In genomic region chr4:136123111-136123791, GRCm38 (mm10) we compare ENCODE assay signal across 11 mouse cellular contexts. TPM values are rescaled to one million over a fixed set of nuclear protein-coding genes. Genes with fewer than 3 reads are reported as not detected.
DNase-seq lines count a peak whose midpoint lies in the region; ATAC-seq and TF ChIP-seq lines count a peak whose summit lies in the region.
"Had no signal": no experiment of that assay in that cellular context is flagged by ENCODE, and none has a peak within 500 bp of the region (broad histone marks: within the 10 kb centered on the region; RNA-seq: fewer than 3 reads in every experiment).

No protein-coding gene starts in this region.

- no peak overlapping the region for H3K4me3 ChIP-seq in liver, postnatal 0 days (ENCODE audit: low read depth, low read length)
- no peak overlapping the region for H3K4me3 ChIP-seq in heart, embryonic 11.5 days (ENCODE audit: low read depth, low read length)
- H3K4me3 ChIP-seq: neural tube, embryonic 13.5 days had no signal

- H3K9ac ChIP-seq in liver, postnatal 0 days (replicated peaks), result no peak overlapping the region
- no peak overlapping the region for H3K9ac ChIP-seq in heart, embryonic 11.5 days (ENCODE audit: low read depth, low read length)
- H3K9ac ChIP-seq: neural tube, embryonic 13.5 days had no signal

- H3K27me3 ChIP-seq in liver, postnatal 0 days (ENCODE audit: insufficient read depth, low read length), result 0 out of 2 replicates have a peak, but pooled peaks cover 6% of the 10 kb centered on the region
- no peaks in the 10 kb centered on the region for H3K27me3 ChIP-seq in heart, embryonic 11.5 days (ENCODE audit: control insufficient read depth, insufficient read depth, low read length)
- H3K27me3 ChIP-seq: neural tube, embryonic 13.5 days had no signal

- 42% methylated on average over 8 of the region's 8 CpGs for WGBS in liver, postnatal 0 days (ENCODE audit: insufficient replicate concordance)
- WGBS in heart, embryonic 11.5 days (ENCODE audit: insufficient replicate concordance), result 41% methylated on average over 8 of the region's 8 CpGs

- no peaks in the 10 kb centered on the region for H3K36me3 ChIP-seq in liver, postnatal 0 days (replicated peaks; ENCODE audit: insufficient read depth, low read length)
- no peaks in the 10 kb centered on the region for H3K36me3 ChIP-seq in heart, embryonic 11.5 days (ENCODE audit: control insufficient read depth, insufficient read depth, low read length)
- H3K36me3 ChIP-seq: neural tube, embryonic 13.5 days had no signal

- H3K9me3 ChIP-seq in liver, postnatal 0 days (ENCODE audit: low read length), result no peaks in the 10 kb centered on the region
- no peaks in the 10 kb centered on the region for H3K9me3 ChIP-seq in heart, embryonic 11.5 days (replicated peaks; ENCODE audit: control insufficient read depth, low read length)
- H3K9me3 ChIP-seq: neural tube, embryonic 13.5 days had no signal

- H3K27ac ChIP-seq in liver, postnatal 0 days (ENCODE audit: low read depth), result peak overlapping the region; percentile 51
- H3K27ac ChIP-seq in heart, embryonic 11.5 days (ENCODE audit: low read depth, low read length), result peak overlapping the region; percentile 38; the same call in 1 of the 2 replicates
- H3K27ac ChIP-seq: neural tube, embryonic 13.5 days had no signal

- H3K4me2 ChIP-seq in liver, postnatal 0 days (ENCODE audit: low read depth, low read length), result no peak overlapping the region
- no peak overlapping the region for H3K4me2 ChIP-seq in heart, embryonic 11.5 days
- H3K4me2 ChIP-seq: neural tube, embryonic 13.5 days had no signal

- DNase-seq in liver, postnatal 0 days, result no peak
- DNase-seq in liver (no peak), MN1 (ENCODE audit: low spot score) (no peak)
- DNase-seq in Muller cell, postnatal 12 days (ENCODE audit: inconsistent ontology term), result peak; percentile 66
- no peak for DNase-seq in natural killer cell, adult 2 months (ENCODE audit: low spot score in 2 of 2)
- DNase-seq in retina, embryonic 14.5 days (ENCODE audit: low spot score), result no peak
- DNase-seq: layer of hippocampus, adult 9-11 months had no signal

- no peak for TF ChIP-seq CTCF in liver, postnatal 0 days (IDR thresholded peaks at IDR 0.05; ENCODE audit: low read depth)

- peaks cover 12% of the 10 kb centered on the region for H3K4me1 ChIP-seq in liver, postnatal 0 days (ENCODE audit: insufficient read depth)
- peaks cover 28% of the 10 kb centered on the region for H3K4me1 ChIP-seq in heart, embryonic 11.5 days (ENCODE audit: control insufficient read depth, insufficient read depth, low read length)
- H3K4me1 ChIP-seq: neural tube, embryonic 13.5 days had no signal

- ATAC-seq in liver, postnatal 0 days, result peak; percentile 24; the same call in 1 of the 2 replicates
- ATAC-seq in heart, embryonic 11.5 days (replicated peaks; ENCODE audit: insufficient number of reproducible peaks, low FRiP score, low TSS enrichment), result no peak
- peak; percentile 37; the same call in 1 of the 2 replicates for ATAC-seq in megakaryocyte progenitor cell, adult 5-6 weeks (replicated peaks; ENCODE audit: poor library complexity)
- ATAC-seq: forebrain, embryonic 14.5 days had no signal

- no peak for TF ChIP-seq EP300 in liver, postnatal 0 days (IDR thresholded peaks at IDR 0.05; ENCODE audit: low read depth)

RNA-seq across cellular contexts. Expression of gene Id3, which starts 20.0 kb away (rescaled TPM):
- 77.3 and 79.1 TPM in 2 replicates for polyA plus RNA-seq in liver, postnatal 0 days (2015; fragmentation: Nextera tagmentation; extraction: Ambion mirVana)
- polyA plus RNA-seq in heart, embryonic 11.5 days (2014; fragmentation: Nextera tagmentation; extraction: Ambion mirVana), result 411 and 415 TPM in 2 replicates
- 0.44 and 1.4 TPM in 2 replicates for total RNA-seq in megakaryocyte progenitor cell, adult 5-6 weeks (2015)
- total RNA-seq in megakaryocyte progenitor cell, adult 5-6 weeks (2017), result 1.0 and 2.4 TPM in 2 replicates

RNA-seq across cellular contexts. Expression of gene E2f2, which starts 48.9 kb away (rescaled TPM):
- polyA plus RNA-seq in liver, postnatal 0 days (2015; fragmentation: Nextera tagmentation; extraction: Ambion mirVana), result 48.6 and 50.2 TPM in 2 replicates
- 4.8 and 5.8 TPM in 2 replicates for polyA plus RNA-seq in heart, embryonic 11.5 days (2014; fragmentation: Nextera tagmentation; extraction: Ambion mirVana)
- 5.6 and 7.5 TPM in 2 replicates for total RNA-seq in megakaryocyte progenitor cell, adult 5-6 weeks (2015)
- 5.9 and 6.1 TPM in 2 replicates for total RNA-seq in megakaryocyte progenitor cell, adult 5-6 weeks (2017)
